Mouse (Mus musculus) brain, embryonic 14.5 days (tissue): ENCODE data around the gene Kpna7. TPM values are rescaled to one million over a fixed set of nuclear protein-coding genes. Genes with fewer than 3 reads are reported as not detected.
"Not testable (repeated sequence)": the region's sequence is repeated elsewhere in the genome, so short reads cannot be mapped to it uniquely, and the experiment has no call there.

Experiments used
- DNase-seq: peaks from one replicate; pipeline ENCODE4 v3.0.0-alpha.2; 2011; ENCODE audit warnings: low read depth
- CTCF ChIP-seq: fragments of 200-500 bp; IDR thresholded peaks from 2 replicates; pipeline ENCODE4 v1.5.1; 2012; ENCODE audit warnings: inconsistent platforms, mild to moderate bottlenecking, moderate library complexity, borderline replicate concordance; ENCODE audit not compliant: insufficient read depth, insufficient read length; ENCODE audit errors: extremely low read depth
- POLR2A ChIP-seq: fragments of 200-500 bp; IDR thresholded peaks from 2 replicates; pipeline ENCODE4 v1.6.1; 2012; ENCODE audit warnings: mild to moderate bottlenecking, inconsistent platforms, borderline replicate concordance; ENCODE audit not compliant: poor library complexity, insufficient read depth, insufficient read length, severe bottlenecking; ENCODE audit errors: extremely low read depth
- polyA plus RNA-seq: library from polyadenylated mRNA; depleted of rRNA; stranded (reverse); fragments of >200 nt; gene quantifications from 2 replicates; pipeline ENCODE4 v1.2.3, GENCODE M21; 2012

Kpna7 gene
- polyA plus RNA-seq, 1 experiment = not detected

DNA sequence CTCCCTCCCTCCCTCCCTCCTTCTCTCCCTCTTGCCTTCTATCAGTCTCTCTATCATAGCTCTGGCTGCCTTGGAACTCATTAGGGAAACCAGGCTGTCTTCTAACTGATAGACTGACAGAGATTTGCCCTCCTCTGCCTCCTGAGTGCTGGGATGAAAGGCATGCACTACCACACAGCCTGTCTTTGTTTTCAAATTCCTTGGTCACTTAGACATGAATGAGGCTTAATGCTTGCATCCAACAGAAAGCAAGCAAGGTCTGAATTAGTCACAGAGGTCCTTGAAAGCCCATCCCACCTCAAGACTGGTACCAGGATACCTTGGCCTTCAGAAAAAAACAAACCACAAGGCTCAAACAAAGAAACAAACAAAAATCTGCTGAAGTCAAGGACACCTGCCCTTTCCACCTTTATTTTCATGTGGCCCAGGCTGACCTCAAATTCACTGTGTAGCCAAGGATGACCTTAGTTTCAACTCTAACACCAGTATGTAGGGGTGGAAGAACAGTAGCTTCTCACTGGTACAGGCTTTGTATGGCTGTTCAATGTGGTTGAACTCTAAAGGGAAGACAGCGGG, 19.0 kb downstream of the Kpna7 start:
- TF ChIP-seq POLR2A (no peak), CTCF (no peak)

GRCm38 (mm10) chr5:145059524-145059923, 24.3 kb downstream of the Kpna7 start:
- DNase-seq = no peak
- TF ChIP-seq CTCF (no peak), POLR2A (no peak)

More for the DNA sequence above, 19.0 kb downstream of the Kpna7 start:
- no peak for DNase-seq

- no peak for DNase-seq
- no peak for TF ChIP-seq CTCF
- TF ChIP-seq POLR2A = no peak
Observed at GRCm38 (mm10) chr5:145058722-145059121, 25.1 kb downstream of the Kpna7 start.

- no peak for TF ChIP-seq POLR2A
- TF ChIP-seq CTCF = no peak
- DNase-seq = peak; percentile 62
Observed at GRCm38 (mm10) chr5:145057907-145058306, 25.9 kb downstream of the Kpna7 start.

GRCm38 (mm10) chr5:145054187-145054586, 29.6 kb downstream of the Kpna7 start:
- DNase-seq = not testable (repeated sequence)

- not testable (repeated sequence) for DNase-seq
Observed at GRCm38 (mm10) chr5:145042690-145043089, 41.1 kb downstream of the Kpna7 start, which contains the start of gene 1700018F24Rik. Gene 1700018F24Rik (plus strand): TSS chr5:145042990.

DNA sequence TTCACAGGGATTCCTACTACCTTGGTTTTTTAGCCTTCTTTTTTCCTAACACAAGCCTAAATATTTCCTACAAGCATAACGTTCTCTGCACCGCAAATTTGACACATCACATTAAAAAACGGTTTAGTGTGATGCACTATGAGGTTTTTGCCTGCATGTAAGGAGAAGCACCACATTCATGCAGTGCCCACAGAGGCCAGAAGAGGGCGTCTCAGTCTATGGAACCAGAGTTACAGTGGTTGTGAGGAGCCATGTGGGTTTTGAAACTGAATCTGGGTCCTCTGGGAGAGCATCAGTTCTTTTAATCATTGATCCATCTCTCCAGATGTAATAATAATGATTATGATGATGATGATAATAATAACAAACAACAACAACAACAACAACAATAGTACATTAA, 42.2 kb downstream of the Kpna7 start:
- no peak for DNase-seq
- TF ChIP-seq CTCF (peak; percentile 37; the same call in 1 of the 2 replicates), POLR2A (no peak)

GRCm38 (mm10) chr5:145032391-145032790, 51.4 kb downstream of the Kpna7 start, which contains the start of gene Gm4871:
Gene Gm4871 (minus strand): TSS chr5:145032754.
- DNase-seq = not testable (repeated sequence)

DNA sequence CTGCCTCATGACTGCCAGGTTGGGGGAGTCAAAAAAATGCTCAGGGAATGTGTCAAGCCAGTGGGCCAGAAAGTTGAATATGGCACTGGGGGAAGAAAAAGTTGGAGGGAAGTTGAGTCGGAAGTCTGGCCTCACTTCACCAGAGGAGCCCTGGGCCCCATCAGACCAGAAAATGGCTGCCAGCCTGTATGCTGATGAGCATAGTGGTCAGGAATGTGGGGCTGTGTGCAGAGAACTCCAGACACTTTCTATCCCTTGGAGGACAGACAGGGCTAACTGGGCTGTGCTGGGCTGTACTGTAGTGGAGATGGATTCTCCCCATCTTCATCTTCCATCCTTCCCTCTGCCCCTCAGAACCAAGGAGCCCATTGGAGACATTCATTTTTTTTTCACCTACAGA, 53.4 kb downstream of the Kpna7 start:
- DNase-seq = not testable (repeated sequence)

- DNase-seq = not testable (repeated sequence)
Observed at GRCm38 (mm10) chr5:145020712-145021111, 63.1 kb downstream of the Kpna7 start.

DNA sequence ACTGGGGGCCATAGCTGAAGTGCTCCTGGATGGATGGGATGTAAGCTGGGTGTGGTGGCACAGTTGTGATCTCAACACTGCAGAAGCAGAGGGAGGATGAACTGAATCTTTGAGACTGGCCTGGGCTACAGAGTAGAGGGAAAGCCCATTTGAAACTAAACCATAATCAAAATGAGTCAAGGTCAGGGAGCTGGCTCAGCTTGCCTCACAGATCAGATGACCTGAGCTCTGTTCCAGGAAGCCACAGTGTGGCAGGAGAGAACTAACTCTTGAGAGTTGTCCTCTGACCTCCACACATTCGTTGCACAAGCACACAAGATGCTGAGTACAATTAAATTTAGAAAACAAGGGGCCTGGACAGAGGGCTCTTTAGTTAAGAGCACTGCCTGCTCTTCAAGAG, 63.6 kb downstream of the Kpna7 start:
- not testable (repeated sequence) for DNase-seq

- TF ChIP-seq CTCF = peak; percentile 6; the same call in 1 of the 2 replicates
- not testable (repeated sequence) for DNase-seq
Observed at GRCm38 (mm10) chr5:145016761-145017160, 67.1 kb downstream of the Kpna7 start.

- no peak for TF ChIP-seq CTCF
- TF ChIP-seq POLR2A = no peak
- DNase-seq = no peak
Observed at GRCm38 (mm10) chr5:145014278-145014677, 69.6 kb downstream of the Kpna7 start.
